Mouse (Mus musculus): ENCODE results near the gene Fam173b.
"Not testable (repeated sequence)": the region's sequence is repeated elsewhere in the genome, so short reads cannot be mapped to it uniquely, and the experiment has no call there.

The Fam173b gene

GRCm38 (mm10) chr15:31601646-31602374, at the start of gene Fam173b, which contains the start of gene Cct5:
Gene Fam173b, plus strand, starts transcription at chr15:31601852.
Gene Cct5, minus strand, starts transcription at chr15:31601804.
- peak; percentile 99 for DNase-seq (ENCODE audit: low spot score)

GRCm38 (mm10) chr15:31554855-31555254, 46.8 kb upstream of the Fam173b start:
- DNase-seq (ENCODE audit: low spot score): no peak

GRCm38 (mm10) chr15:31561390-31561789, 40.3 kb upstream of the Fam173b start:
- no peak for DNase-seq (ENCODE audit: low spot score)

GRCm38 (mm10) chr15:31561976-31562375, 39.7 kb upstream of the Fam173b start:
- DNase-seq (ENCODE audit: low spot score): no peak

GRCm38 (mm10) chr15:31562847-31563246, 38.8 kb upstream of the Fam173b start:
- DNase-seq (ENCODE audit: low spot score): no peak

GRCm38 (mm10) chr15:31563577-31564546, 37.8 kb upstream of the Fam173b start:
- DNase-seq (ENCODE audit: low spot score): peak; percentile 29

- no peak for DNase-seq (ENCODE audit: low spot score)
These were observed 36.5 kb upstream of the Fam173b start, which contains the start of gene Cmbl for GRCm38 (mm10) chr15:31565184-31565583. Gene Cmbl, plus strand, starts transcription at chr15:31565389.

GRCm38 (mm10) chr15:31565786-31566185, 35.9 kb upstream of the Fam173b start:
- no peak for DNase-seq (ENCODE audit: low spot score)

GRCm38 (mm10) chr15:31567431-31567830, 34.2 kb upstream of the Fam173b start:
- DNase-seq (ENCODE audit: low spot score): no peak

GRCm38 (mm10) chr15:31568581-31568996, 33.1 kb upstream of the Fam173b start:
- DNase-seq (ENCODE audit: low spot score): peak; percentile 54

GRCm38 (mm10) chr15:31569325-31570022, 32.2 kb upstream of the Fam173b start:
- DNase-seq (ENCODE audit: low spot score): peak; percentile 60

GRCm38 (mm10) chr15:31570959-31571358, 30.7 kb upstream of the Fam173b start:
- DNase-seq (ENCODE audit: low spot score): no peak

- no peak for DNase-seq (ENCODE audit: low spot score)
These were observed 29.5 kb upstream of the Fam173b start for GRCm38 (mm10) chr15:31571906-31572722.

- no peak for DNase-seq (ENCODE audit: low spot score)
These were observed 28.4 kb upstream of the Fam173b start for GRCm38 (mm10) chr15:31573287-31573686.

GRCm38 (mm10) chr15:31573692-31574091, 28.0 kb upstream of the Fam173b start:
- no peak for DNase-seq (ENCODE audit: low spot score)

GRCm38 (mm10) chr15:31576076-31576475, 25.6 kb upstream of the Fam173b start:
- no peak for DNase-seq (ENCODE audit: low spot score)

- not testable (repeated sequence) for DNase-seq (ENCODE audit: low spot score)
These were observed 20.6 kb upstream of the Fam173b start for GRCm38 (mm10) chr15:31581086-31581485.

GRCm38 (mm10) chr15:31583304-31584085, 18.2 kb upstream of the Fam173b start:
- no peak for DNase-seq (ENCODE audit: low spot score)

- no peak for DNase-seq (ENCODE audit: low spot score)
These were observed 16.4 kb upstream of the Fam173b start for GRCm38 (mm10) chr15:31585238-31585637.

- no peak for DNase-seq (ENCODE audit: low spot score)
These were observed 15.6 kb upstream of the Fam173b start for GRCm38 (mm10) chr15:31586088-31586487.
